Mouse (Mus musculus) skeletal muscle tissue, adult 2 months (tissue): ENCODE results near the gene Mdfic.
"Not testable (repeated sequence)": the region's sequence is repeated elsewhere in the genome, so short reads cannot be mapped to it uniquely, and the experiment has no call there.

Experiments
- DNase-seq: peaks from one replicate; pipeline ENCODE4 v3.0.0-alpha.2; 2012; ENCODE audit warnings: low read depth, low spot score

Gene Mdfic

GRCm38 (mm10) chr6:15720461-15720817 is at the start of gene Mdfic:
Gene Mdfic (plus strand): TSS chr6:15720661.
- peak; percentile 42 for DNase-seq

- DNase-seq = no peak
These were observed 49.1 kb upstream of the Mdfic start for GRCm38 (mm10) chr6:15671364-15671763.

DNA sequence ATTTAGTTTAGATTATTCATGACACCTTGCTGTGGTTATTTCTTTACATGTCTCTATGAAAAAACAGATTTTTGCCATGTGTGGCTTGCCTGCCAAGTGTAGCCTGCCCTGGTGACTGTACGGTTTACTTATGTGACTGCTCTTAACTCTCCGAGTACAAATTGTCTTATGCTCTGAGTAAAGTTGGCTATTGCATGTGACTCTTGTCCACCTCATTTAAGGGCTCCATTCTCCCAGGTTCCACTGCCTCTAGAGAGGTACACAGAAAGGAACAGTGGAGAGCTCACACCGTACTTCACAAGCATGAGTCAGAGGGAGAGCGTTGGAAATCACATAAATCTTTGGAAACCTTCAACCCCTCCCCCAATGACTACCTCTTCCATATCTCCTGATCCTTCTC is 10.4 kb upstream of the Mdfic start:
- DNase-seq = no peak

DNA sequence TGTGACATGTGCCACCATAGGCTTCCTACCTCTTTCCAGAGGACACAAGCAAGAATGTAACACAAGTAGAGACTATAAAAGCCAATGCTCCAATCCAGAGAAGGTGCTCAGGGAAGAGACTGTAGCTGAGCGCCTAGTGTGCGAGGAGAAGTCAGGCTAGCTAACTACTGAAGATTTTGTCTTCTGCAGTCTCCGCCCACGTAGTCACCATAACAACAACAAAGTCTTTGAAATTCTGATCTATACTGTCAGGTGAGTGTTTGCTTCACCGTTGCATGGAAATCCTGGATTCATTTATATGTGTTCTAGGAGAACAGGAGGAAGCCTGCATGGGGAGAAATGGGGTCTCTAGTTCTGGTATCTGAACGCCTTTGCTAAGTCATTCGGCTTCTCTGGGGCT is 9.8 kb upstream of the Mdfic start:
- DNase-seq = no peak

- no peak for DNase-seq
These were observed 7.5 kb upstream of the Mdfic start for GRCm38 (mm10) chr6:15712860-15713385.

- DNase-seq = not testable (repeated sequence)
These were observed 6.4 kb upstream of the Mdfic start for GRCm38 (mm10) chr6:15714036-15714435.

DNA sequence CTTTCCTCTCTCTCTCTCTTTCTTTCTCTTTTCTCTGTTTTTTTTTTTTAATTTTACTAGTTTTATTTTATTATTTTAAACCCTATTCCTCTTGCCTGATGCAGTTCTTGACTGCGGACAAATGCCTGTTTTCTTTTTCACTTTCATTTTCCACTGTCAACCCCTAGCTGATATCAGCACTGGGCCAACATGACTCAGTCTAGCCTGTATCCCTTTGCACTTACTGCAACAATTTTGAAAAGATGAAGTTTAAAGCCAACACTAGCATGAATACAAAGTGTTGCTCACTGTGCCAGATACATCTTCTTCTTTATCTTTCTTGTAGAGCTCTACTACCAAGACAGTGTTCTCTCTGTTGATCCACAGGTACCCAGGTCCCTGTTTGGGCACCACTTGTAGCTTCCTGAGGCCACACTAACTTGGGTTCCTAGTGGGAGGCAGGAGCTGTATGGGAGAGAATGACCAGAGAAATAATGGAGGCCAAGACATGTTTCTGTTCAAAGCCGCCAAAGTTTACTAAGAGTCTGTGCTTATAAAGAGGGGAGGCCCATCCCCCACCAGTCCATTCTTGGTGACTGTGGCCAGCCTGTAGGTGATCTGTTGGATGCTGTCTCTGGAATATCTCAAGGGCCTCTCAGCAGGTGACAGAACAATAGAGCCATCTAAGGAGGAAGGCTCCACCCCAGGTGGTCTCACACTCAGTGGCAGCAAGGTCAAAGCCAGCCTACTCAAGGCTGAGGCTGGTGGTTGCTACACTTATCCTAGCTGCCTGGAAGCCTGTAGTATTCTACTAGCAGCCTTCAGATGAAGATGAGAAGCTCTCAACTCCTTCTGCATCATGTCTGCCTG is 5.2 kb upstream of the Mdfic start:
- DNase-seq = no peak

- DNase-seq = no peak
These were observed 542 bp upstream of the Mdfic start for GRCm38 (mm10) chr6:15719919-15720318.

- no peak for DNase-seq
These were observed 606 bp downstream of the Mdfic start for GRCm38 (mm10) chr6:15720818-15721715.

DNA sequence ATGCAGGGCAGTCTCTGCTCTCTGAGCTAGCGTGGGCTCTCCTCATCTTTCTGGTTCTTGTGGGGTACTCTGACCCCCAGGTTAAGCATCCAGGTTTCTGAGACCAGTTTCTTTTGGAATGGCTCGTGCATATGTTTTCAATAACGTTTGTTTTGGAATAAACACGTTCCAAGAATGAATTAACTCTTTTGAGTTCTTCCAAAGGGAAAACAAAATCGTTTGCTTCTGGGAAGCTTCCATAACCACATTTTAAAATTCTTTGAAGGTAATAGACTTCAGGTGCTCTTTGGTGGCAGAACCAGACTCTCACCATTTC is 1.2 kb downstream of the Mdfic start:
- no peak for DNase-seq

DNA sequence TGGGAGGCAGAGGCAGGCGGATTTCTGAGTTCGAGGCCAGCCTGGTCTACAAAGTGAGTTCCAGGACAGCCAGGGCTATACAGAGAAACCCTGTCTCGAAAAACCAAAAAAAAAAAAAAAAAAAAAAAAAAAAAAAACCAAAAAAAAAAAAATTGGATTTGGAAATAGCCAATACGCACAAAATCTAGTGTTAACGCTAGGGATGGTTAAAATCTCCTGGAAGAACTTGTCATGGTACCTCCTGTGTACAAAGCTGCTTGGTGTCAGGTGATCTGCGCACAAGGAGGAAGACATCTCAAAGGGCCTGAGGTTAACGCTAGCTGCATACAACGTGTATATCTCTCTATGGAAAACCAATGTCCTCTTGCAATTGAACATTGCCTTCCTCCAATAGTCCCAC is 2.2 kb downstream of the Mdfic start:
- not testable (repeated sequence) for DNase-seq

GRCm38 (mm10) chr6:15724304-15724703 is 3.8 kb downstream of the Mdfic start:
- no peak for DNase-seq

DNA sequence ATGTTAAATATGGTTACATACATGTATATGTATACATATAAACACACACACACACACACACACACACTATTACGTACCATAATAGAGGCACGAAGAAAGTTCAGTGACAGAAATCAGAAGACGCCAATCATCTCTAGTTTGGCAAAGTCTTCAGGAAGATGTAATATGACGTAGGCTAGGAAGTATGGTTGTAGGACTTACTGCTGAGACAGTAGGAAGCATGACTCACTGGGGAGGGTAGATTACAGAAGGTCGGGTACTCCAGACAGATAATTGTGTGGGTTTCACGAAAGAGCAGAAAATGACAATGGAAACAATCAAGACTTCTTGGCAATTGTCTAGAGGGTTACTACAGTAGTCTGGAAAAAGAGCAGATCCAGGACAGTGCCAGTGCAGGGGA is 6.0 kb downstream of the Mdfic start:
- no peak for DNase-seq

DNA sequence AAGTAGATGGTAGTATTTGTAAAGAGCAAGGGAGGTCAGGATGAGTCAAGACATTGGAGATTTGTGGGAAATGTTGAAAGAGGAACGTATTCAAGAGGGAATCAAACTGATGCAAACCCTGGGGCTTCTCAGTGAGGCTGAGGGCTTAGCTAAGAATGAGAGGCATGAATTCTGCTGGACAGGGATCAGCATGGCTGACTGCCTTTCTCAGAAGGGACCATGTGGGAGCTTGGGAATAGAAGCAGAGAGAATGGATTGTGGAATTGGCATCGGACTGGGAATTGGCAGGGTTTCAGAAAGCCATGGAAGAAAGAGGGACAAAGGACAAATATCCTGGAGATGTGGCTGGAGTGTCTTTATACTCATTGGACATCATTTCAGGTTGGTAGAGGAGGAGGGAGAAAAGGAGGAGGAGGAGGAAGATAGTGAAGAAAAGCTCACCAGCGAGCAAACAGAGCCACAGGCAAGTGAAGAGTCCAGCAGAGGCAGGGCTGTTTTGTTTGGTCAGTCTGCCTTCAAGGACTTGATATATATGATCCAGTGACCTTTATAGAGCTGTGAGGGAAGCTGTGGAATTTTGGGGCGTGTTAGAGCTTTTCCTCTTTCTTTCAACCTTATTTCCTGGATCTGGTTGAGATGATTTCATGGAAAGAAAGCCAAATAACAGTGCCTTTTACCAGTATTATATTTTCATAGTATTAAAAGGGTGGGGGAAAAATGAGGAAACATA is 7.4 kb downstream of the Mdfic start:
- peak; percentile 41 for DNase-seq

DNA sequence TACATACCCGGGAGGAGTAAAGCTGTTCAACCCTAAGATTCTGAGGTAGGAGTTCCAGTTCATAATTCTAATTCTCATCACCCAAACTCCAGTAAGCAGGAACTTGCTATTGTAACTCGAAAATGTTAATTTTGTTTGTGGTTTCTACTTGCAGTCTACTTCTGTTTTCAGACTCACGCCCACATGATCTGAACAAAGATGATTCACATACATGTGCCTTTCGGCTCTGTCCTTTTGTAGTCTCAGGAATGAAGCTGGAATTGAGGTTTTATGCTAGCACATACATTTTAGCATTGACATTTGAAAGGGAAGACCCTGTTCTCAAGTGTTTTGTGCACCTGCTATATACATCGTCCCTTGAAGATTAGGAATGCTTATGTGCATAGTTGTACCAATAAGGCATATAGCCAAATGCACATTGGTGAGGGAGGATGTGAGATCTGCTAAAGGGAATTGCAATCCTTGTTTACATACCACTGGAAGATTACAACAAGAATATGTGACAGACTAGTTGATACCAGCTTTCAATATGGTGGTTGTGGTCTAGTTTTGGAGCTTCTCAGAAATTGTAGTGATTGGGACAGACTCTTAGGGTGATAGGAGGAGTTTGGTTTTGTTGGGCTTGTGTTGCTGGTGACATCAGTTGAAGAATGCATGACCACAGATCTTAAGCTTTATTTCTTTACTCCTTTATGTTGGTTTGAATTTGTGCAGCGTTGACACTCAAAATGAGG is 8.6 kb downstream of the Mdfic start:
- no peak for DNase-seq

- DNase-seq = no peak
These were observed 9.8 kb downstream of the Mdfic start for GRCm38 (mm10) chr6:15730258-15730657.

GRCm38 (mm10) chr6:15730666-15731065 is 10.2 kb downstream of the Mdfic start:
- no peak for DNase-seq

DNA sequence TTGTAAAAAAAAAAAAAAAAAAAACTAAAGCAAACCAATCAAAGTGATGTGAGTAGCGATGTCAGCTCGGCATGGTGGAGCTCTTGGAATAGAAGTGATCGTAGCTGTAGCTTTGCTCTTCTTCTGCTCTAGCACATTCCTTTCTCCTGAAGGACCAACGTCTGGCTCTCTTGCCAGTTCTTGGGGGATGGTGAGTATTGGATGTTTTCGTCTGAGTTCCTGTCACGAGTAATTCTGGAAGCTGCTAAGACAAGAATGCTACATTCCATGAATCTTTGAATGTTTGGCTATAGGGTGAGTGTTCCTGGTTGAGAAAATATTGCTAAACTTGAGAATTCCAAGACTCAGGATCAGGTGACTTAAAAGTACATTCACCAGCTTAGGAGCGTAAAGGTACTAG is 11.0 kb downstream of the Mdfic start:
- DNase-seq = no peak

DNA sequence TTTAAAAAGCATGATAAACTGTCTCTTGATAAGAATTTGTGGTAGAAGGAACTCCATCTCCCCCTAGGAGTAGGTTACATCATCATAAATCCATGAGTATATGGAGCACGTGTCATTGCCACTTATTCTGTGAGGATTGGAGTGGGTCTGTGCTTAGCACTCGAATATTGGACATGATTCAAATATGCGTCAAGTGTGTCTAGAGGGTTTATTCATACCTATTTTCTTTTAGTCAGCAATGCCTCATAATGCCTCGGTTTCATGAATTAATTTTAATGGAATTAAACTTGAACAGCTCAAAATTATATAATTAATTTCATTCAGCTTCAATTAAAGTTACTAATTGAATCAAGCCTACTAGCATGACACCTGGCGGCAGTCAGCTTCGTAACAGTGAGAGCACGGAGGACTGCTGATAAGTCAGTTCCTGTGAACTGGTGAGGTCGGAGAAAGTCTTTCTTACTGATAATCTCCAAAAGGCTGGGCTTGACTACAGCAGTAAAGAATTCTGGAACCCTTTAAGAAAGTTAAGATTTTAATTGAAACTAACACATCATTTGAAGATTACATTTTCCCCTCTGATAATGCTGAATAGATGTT is 17.0 kb downstream of the Mdfic start:
- DNase-seq = no peak

- no peak for DNase-seq
These were observed 18.0 kb downstream of the Mdfic start for GRCm38 (mm10) chr6:15738331-15738943.
